Mouse (Mus musculus): ENCODE results near the gene Myg1.
A peak's percentile ranks its signal among the peaks of the same experiment; 100 is the strongest.

Gene Myg1

DNA sequence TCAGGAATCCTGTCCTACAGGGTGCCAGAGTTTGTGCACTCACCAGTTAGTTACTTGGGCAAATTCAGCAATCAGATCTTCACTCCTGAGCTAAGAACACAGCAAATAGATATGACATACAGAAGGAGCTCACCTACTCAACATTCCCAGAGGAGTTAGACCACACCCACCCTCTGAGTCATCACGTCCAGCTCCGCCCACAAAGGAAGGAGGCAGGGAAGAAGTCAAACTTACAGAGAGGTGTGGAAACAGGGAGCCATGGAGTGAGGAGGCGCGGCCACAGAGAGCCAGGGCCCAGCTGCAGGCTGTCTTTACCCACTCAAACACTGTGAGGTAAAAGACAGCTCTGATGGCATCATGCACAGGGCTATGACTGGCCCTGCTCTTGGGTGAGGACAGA lies 14.9 kb downstream of the Myg1 start:
- DNase-seq (ENCODE audit: low spot score): no peak

DNA sequence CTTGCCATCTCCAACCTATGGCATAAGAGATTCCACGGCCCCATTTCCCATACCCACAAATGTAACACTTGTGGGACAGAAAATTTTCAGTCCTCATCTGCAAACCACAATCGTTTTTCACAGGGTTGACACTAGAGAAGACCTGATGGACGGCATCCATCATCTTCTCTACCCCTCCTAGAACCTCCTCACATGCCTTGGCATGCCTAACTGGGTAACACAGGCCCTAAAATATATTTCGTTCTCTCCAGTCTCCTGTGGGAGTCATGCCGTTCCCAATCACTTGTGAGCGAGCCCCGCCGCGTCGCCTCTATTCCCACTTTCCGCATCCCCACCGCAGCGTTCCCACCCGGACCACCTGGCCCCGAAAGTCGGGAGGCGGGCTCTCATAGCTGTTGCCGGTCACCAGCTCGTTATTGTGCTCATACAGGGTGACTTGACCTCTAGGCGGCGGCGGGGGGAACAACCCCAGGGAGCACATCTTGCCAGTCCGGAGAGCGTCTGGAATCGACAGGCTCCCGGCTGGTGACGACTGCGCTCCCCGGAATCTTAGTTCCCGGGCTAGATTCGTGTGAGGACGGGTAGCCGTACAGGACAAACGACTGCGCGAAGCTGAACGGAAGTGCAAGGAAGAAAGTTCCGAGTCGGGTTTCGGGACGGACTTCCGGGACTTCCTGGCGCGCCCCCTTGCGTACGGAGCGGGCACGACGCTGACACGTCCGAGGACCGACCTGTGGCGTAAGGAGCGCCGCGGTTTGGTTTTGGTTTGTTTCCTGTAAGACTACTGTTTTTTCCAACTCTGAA lies 18.8 kb downstream of the Myg1 start, which contains the start of gene Aaas:
Gene Aaas (minus strand): TSS at position 634 of the 804 bp plus-strand sequence.
- DNase-seq (ENCODE audit: low spot score): peak; percentile 88

DNA sequence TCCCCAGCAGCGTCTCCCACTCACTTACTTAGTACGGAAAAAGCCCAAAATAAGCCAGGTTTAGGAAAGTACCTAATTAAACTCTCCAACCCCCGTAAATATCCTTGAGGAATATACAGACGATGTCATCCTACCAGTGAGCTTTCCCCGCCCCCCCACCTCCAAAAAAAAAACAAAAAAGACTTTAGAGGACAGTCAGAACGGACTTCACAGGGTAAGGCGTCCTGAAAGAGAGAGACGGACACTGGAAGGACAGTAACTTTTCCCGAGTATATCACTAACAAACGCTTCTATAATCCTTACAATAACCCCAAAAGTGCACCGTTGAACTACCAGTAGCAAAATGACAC lies 19.4 kb downstream of the Myg1 start:
- no peak for DNase-seq (ENCODE audit: low spot score)

DNA sequence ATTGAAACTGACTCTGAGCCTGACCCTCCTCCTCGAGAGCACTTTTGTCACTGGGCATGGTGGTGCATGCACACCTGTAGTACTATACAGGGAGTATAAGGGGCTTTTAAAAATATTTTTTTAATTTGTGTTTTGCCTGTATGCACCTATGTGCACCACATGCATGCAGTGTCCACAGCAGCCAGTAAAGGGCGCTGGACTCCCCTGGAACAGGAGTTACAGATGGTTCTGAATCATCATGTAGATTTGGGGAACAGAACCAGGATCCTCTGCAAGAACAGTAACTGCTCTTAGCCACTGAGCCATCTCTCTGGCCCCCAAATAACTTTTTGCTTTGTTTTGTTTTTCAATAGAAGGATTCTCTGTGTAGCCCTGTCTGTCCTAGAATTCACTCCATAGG lies 20.7 kb downstream of the Myg1 start:
- no peak for DNase-seq (ENCODE audit: low spot score)

DNA sequence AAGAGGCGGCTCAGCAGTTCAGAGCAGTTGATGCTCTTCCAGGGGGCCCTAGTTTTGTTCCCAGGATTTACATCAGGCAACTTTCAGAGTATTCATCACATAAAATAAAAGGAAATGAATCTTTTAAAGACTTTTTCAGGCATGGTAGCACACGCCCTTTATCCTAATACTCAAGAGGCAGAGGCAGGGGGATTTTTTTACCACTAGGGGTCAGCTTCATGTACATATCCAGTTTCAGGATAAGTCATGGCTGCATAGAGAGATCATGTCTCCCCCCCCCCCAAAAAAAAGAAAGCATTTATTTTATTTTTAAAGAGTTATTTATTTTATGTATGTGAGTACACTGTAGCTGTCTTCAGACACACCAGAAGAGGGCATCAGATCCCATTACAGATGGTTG lies 22.5 kb downstream of the Myg1 start:
- DNase-seq (ENCODE audit: low spot score): no peak

DNA sequence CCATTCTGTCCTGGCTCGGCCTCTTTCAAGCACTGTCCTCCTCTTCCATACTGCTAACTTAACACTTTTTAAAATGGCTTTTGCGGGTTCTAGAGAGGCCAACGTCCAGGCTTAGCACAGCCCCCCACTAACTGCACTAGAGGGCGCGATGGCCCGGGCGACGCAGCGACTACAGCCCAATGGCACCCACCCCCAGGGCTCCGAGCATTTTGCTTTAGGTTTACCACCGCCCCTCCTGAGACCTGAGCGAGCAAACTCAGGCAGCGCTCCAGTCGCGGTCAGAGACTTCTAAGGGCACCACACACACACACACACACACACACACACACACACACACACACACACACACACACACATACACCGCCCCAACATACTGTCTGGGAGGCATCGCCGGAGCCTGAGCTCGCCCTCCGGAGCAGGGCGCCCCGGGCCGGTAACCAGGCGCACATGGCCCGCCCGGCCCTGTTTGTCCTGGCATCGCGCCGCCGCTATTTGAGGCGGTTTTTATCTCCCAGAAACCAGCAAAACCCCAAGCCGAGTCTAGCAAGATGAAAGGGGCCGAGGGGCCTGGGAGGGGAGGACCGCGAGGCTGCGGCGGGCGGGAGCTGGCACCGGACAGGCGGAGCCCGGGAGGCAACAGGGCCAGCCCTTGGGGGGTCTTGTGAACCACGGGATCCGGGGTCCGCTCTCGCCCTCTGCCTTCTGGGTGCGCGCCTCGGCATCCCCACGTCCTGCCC lies 23.8 kb downstream of the Myg1 start:
- DNase-seq (ENCODE audit: low spot score): peak; percentile 44

DNA sequence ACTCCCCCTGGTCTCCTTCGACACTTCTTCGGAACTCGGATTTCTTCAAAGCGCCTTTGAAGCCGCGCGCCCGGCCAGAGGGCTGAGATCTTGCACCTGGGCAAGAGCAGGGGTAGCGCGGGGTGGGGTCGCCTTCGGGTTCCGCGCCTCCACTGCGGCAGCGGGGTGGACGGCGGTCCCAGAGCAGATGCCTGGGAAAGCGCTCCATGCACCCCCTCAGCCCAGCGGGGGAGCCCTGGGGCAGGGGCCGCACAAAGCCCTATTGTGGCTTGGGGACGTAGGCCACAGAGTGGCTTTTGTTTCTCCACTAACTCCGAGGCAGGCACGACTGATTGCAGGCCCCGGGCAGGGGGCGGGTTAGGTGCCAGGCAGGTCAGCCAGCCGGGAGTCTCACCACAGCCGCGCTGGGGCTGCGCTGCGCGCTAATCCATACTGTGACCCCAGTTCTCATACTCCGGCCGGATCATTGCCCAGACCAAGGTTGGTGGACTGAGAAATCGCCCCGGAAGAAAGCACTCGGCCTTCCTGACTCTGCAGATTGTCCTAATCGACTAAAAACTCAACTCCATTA lies 24.4 kb downstream of the Myg1 start:
- no peak for DNase-seq (ENCODE audit: low spot score)

DNA sequence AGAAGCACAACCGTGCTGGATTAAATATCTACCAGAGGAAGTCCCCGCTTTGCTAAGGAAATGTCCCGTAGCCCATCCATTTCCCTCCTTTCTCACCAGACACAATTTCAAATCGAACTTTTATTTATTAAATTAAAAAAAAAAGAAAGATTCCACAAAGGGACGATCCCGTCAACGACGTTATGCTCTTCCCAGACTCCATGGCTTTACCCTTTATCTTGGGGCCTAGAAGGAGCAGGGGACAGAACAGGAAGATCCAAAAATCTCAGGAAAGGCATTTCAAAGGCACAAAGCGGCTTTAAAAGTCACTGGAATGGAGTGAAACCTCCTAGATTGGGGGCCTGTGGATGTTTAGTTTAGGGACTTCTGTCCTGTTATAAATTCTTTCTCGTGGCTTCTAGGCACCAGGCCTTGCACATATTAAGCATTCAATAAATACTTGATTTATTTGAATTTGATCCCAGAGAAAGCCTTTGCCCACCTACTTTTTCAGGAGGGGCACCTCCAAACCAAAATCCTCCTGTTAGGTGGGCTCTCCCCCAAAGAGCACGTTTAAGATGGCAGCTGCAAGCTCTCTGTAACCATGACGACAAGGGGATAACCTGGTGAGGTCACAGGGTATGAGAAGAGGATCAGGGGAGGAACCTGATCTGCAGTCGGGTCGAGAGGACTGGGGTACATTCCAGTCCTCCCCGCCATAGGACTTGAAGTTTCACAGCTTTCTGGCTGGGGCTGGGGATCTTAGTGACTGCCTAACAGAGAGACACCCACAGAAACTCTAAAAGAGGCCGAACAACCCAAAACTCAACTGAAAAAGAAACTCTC lies 25.2 kb downstream of the Myg1 start:
- DNase-seq (ENCODE audit: low spot score): no peak

DNA sequence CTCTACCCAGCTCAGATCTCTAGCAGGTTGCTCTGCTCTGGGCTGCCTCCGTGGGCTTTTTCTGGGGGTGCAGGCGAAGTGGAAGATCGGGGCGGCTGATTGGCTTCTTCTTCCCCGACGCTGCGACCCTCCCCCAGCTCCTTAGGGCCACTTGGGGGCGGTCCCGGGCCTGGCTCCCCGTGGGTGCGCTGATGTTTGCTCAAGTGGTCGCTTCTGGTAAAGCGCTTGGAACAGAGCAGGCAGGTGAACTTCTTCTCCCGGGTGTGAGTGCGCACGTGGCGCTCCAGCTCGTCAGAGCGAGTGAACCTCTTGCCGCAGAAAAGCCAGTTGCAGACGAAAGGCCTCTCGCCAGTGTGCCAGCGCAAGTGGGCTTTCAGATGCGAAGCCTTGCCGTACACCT lies 26.6 kb downstream of the Myg1 start:
- no peak for DNase-seq (ENCODE audit: low spot score)

DNA sequence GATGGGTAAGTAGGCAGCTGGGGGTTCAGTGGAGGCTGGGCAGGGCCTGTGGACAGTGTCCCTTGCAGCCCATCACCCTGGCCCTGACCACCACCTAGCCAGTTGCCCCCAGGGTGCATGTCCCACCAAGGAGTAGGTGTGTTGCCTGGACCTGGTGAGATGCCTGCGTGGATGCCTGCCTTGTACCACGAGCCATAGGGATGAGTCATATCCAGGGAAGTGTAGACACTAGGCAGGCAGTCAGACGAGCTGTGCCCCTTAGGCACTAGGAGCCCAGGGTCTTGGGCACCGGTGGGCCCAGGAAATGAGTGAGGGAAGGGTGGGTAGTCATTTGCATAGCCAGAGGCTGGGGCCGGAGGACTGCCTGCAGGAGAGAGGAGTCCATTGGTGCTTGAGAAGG lies 27.3 kb downstream of the Myg1 start:
- DNase-seq (ENCODE audit: low spot score): no peak

DNA sequence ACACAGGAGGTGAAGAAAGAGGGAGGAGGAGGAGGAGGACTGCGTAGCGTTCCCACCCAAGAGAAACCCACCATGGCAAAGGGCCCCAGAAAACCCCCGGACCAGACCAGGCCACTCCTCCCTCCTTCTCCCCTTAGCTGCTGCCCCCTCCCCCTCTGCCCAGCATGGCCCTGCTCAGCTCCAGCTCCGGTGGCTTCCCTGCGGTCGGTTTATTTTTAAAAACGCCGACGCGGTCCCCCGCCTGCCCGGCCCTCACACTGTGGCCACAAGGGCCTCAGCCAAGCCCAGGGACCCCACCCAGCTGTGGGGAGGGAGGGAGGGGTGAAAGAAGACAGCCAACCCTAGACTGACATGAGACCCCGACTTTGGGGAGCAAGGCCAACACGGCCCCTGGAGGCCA lies 31.1 kb downstream of the Myg1 start:
- DNase-seq (ENCODE audit: low spot score): no peak

DNA sequence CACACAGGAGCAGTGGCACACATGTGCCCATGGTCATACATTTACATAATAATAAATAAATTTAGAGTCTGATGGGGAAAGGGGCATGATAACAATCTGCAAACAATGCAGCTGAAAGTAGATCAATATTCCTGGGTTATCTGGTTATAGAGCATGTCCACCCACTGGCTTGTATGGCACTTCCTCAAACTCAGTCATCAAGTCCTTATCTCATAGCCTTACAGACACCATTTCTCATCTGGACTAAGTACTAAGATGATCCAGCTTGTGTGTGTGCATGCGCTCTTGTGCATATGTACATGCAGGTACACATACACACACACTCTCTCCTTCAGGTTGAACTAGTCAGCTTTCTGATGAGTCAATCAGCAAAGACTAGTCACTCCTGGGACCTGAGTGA lies 33.2 kb downstream of the Myg1 start:
- no peak for DNase-seq (ENCODE audit: low spot score)

DNA sequence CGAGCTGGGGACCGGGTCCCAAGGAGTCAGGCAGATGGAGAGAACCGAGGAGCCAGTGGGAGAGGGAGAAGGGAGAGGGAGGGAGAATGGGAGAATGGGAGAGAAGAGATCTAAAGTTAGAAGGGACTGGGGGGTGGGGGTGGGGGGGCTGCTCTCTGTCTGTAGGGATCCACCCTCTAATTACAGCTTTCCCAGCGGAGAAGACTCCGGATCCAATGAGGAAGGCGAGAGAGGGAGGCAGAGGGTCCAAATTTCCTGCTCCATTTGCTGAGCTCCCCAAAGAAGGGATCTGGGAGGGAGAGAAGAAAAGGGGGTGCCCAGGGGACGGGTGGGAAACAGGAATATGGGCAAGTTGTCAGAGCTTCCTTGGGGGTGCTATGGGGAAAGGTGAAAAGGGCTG lies 34.7 kb downstream of the Myg1 start:
- no peak for DNase-seq (ENCODE audit: low spot score)

DNA sequence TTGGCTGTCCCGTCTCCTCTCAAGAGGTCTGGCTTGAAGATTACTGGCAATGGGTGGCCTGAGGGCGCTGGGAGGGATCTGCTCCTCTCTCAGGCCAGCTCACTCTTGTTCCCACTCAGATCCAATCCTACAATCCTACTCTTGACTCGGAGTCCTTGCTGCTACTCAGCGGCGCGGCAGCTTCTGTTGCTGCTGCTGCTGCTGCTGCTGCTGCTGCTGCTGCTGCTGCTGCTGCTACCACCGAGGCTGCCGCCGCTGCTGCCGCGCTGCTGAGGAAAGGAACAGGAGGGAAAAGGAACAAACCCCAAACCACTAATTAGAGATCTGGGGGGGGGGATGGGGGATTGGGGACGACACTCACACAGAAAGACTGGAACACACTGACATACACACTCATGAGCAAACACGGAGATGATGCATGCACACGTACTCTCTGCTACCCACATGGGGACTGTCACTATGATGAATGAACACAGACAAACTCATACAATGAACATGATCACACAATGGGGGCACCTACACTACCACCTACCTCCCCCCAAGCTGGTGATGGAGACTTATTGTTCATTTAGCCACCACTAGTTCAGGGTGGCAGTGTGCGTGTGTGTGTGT lies 35.3 kb downstream of the Myg1 start, which contains the start of gene Sp7:
Gene Sp7 (minus strand): TSS at position 450 of the 612 bp plus-strand sequence.
- no peak for DNase-seq (ENCODE audit: low spot score)

DNA sequence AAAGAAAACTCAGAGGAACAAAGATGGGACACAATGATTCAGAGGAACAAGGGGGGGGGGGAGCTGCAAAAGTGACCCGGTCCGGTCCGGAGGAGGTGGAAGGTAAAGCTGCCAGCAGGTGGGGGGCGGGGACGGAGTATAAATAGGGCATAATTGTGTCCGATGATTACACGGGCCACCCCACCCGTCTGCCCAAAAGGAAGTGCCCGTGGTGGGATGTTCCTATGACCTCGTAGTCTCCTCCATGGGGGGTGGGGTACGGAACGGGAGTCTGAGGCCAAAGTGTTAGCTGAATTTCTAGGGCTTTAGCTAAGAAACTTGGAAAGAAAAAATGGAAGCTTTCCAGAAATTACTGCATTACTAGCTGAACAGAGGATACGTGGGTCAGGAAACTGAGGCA lies 38.5 kb downstream of the Myg1 start:
- DNase-seq (ENCODE audit: low spot score): no peak

DNA sequence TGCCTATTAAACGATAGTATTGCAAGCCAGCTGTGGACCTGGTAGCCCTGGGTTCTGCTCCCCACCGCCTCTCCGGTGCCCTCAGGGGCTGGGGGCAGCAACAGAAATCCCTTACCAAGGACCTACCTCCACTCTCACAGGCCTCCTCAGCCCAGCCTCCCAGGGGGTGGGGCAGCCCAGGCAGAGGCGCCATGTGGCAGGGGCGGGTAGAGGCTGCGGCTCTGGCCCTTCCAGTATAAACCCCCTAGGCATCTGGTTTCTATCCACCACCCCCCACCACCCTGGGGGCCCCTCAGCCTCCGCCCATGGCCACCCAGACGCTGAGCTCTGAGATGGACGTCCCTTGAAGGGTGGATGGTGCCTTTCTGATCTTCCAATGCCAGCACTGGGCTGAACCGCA lies 39.2 kb downstream of the Myg1 start:
- DNase-seq (ENCODE audit: low spot score): no peak

DNA sequence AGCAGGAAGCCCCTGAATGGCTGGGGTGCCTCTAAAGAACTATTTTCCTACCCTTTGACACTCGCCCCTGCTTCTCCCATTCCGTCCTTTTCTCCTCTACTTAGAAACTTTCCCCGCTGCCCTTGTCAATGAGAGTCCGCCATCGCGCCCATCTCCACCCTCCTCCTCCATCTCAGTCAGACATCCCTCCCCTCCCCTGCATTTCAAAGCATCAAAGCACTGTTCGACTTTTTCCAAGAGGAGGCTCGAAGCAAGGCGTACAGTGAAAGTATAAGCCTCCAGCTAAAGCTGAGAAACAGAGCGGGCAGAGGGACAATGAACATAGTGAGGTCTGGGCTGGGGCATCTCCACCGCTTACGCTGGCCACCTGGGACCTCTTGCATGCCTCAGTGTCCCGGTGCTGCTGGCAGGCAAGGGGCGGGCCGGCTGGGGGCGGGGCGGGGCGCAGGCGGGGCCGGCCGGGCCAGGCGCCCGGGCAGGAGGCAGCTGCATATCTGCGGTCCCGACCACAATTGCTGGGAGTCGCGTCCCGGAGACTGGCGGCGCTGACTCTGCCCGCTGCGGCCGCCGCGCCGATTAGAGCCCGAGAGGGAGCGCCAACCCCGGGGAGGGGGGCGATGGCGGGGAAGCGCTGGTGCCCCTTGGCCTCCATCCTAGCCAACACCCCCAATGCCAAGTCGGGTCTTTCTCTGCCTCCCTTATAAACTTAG lies 45.1 kb downstream of the Myg1 start:
- DNase-seq (ENCODE audit: low spot score): peak; percentile 45

DNA sequence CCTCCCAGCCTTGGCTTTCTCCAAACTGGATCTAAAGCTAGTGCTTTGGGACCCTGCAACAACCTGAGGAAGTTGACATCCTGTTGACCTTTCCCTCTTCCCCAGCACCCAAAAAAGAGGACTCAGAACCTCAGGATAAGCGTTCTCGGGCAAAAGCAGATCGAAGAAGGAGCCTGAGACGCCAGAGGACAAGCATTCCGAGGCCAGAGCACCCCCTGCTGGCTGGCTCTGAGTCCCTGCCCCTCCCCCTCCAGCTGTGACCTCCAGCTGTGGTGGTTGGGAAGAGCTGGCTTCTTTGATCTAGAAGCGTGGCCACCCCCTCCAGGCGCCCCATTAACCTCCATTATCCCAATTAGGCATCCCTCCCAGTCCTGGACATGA lies 45.6 kb downstream of the Myg1 start:
- peak; percentile 68 for DNase-seq (ENCODE audit: low spot score)

DNA sequence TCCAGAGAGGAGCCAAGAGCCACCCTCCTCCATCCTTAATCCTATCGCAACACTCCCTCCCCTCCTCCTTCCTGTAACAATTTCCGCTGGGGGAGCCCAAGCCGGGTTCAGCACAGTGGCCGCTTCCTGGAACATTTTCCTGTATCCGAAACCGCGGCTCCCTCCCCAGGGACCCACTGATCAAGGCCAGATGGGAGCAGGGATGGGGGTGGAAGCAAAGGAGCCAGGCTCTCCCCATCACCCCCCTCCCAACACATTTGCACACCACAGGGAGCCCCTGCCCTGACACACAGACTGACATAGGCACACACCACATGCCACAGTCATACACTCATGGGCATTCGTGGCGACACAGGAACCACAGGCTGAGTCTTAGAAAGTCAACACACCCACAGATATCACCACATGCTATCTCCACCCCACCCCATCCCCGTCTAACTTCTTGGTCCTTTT lies 46.3 kb downstream of the Myg1 start:
- DNase-seq (ENCODE audit: low spot score): no peak

DNA sequence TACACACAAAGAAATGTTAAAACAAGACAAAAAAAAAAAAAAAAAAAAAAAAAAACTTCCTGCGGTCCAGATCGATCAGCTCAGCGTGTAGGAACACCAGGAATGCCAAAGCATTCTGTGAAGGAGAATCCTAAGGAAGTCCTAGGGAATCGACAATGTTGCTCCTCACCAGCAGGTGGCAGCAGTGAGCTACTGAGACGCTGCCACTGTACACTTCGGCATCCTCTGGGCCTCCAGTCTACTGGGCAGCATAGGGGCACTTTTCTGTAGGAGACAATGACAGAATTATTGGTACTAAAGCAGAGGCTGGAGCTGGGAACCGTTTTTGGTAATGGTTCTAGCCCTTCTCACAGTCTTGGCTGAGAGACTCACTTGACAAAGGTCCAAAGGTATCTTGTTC lies 50.1 kb downstream of the Myg1 start:
- DNase-seq (ENCODE audit: low spot score): peak; percentile 68

DNA sequence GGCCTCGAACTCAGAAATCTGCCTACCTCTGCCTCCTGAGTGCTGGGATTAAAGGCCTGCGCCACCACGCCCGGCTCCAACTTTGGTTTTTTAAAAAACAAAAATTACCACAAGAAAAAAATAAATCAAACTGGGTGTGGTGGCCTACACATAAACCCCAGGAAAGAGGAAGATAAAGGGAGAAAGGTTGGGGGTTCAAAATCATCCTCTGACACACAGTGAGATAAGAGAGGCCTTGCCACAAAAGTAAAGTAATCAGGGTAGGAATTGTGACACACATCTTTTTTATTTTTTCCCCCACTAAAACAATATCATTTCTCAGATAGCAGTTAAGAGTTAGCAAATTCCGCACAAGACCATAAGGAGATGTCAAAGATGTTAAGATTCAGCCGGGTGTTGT lies 52.2 kb downstream of the Myg1 start:
- DNase-seq (ENCODE audit: low spot score): no peak
